Mouse (Mus musculus): ENCODE data around the gene Ldlrad1. TPM values are rescaled to one million over a fixed set of nuclear protein-coding genes. Genes with fewer than 3 reads are reported as not detected.

Ldlrad1 gene
- not detected for polyA plus RNA-seq (2017; shearing (Covaris generic))

DNA sequence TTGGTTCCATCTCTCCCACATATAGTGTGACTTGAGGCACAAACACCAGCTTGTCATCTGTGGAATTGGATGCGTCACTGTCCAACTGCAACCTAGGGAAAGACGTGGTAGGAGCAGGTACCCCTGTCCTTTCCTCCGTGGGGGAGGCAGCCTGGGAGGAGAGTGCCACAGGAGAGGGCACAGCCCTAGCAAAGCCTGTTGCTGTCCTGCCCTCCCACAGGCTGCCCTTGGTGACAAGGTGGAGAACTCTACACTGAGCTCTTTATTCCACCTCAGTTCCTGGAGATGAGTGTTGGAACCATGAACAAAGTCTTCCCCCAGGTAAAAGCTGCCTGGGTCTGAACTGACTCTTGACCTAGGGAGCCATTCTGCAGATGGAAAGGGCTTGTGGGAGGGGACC, at the start of gene Ldlrad1:
Gene Ldlrad1 (plus strand): TSS at position 301 of the 400 bp plus-strand sequence.

DNA sequence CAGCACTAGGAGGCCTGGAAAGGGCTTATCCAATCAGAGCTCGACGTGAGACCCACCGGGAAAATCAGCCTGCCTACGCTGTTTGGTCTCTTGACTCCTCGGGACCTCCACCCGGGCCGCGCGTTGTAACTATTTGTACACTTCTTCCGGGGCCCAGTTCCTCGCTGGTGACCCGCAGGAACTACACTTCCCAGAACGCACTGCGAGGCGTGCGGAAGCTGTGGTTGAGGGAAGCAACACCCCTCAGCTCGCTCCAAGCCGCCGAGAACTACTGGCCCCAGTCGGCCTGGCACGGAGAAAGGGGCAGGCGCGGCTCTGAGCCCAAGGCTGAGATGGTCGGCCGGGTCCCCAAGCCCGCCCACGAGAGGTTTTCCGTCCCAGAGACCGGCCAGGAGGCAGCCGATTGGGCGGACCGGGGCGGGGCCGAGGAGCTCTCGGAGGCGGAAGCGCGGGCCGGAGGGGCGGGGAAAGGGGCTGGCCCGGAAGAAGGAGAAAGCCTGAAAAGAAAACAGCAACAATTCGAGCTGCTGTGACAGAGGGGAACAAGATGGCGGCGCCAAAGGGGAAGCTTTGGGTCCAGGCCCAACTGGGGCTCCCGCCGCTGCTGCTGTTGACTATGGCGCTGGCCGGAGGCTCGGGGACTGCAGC, 30.7 kb upstream of the Ldlrad1 start, which contains the start of gene Tmem59:
Gene Tmem59 (plus strand): TSS at position 218 of the 648 bp plus-strand sequence.

DNA sequence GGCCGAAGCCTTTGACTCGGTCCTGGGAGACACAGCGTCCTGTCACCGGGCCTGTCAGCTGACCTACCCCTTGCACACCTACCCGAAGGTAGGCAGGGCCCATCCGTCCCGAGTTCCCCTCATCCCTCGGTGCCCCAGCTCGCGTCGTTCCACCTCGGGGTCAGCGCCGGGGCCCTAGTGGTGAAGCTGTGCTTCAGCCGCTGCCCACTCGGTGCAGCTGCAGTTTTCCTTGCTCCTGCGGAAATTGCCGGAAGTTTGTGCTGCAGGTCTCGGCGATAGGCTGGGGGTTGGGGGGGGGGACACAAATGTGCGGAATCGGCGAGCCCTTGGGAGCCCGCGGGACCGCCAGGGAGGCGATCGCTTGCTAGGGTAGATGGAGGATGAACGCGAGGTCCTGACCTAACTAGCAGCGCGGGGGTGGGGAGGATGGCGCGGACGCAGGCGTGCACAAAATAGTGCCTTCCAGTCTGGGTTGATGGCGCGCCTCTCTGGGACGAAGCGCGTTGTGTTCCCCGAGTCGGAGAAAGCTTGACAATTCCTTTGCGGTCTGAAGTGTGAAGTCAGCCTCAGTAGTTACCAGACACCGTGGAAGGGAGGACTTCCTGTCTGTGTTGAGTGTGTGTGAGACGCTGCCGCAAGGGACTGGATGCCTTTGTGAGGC, 30.0 kb upstream of the Ldlrad1 start, which contains the start of gene Tceanc2:
Gene Tceanc2 (minus strand): TSS at position 287 of the 661 bp plus-strand sequence.

DNA sequence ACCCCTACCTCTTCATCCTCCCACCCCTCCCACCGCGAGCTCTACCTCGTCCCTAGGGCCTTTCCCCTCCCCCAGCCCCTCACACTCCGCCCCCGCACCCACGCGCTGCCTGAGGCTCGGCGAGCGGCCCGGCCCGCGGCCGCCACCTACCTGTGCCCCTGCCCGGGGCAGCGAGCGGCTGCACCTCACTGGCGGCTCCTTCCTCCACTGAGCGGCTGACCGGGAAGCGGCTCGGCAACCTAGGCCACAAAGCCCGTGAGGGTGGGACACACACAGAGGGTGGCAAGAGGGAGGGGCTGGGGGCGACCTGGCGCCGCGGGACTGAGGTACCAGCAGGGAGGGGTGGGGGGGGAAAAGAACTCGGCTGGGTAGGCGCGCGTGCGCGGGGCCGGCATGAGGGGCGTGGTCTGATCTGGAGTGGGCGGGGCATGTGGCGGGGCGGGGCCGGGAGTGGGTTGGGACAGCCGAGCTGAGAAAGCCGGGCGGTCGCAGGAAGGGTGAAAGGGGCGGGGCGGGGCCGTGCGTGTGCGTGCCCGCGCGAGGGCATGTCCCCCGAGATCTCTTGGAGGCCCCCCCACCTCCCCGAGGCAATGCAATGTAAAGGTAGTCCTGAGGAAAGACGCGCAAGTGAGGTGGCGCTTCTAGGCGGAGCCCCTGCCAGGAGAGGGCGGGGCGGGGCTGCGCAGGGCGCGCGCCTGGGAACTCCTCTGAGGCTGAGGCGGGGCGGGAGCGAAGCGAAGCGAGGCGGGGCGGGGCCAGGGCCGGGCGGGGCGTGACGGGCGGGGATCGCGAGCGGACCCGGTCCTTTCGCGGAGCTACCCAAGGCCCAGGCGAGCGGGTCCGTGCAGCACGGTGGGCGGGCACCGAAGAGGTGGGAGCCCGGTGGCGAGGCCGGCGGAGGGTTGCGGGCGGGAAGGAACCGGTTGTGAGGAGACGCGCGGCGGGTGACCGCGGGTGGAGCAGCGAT, 44.4 kb downstream of the Ldlrad1 start, which contains the start of the genes Lrrc42 and Hspb11:
Gene Lrrc42 (minus strand): TSS at position 408 of the 967 bp plus-strand sequence.
Gene Hspb11 (plus strand): TSS at position 469 of the 967 bp plus-strand sequence.

Other genes with a start within 250 kb of the Ldlrad1 start
- gene Mrpl37, start 142.3 kb upstream of the Ldlrad1 start, polyA plus RNA-seq (2017; shearing (Covaris generic)) = 54.3 TPM
- 11.6 TPM for gene Cyb5rl, start 142.2 kb upstream of the Ldlrad1 start, polyA plus RNA-seq (2017; shearing (Covaris generic))
- gene Cdcp2, start 112.3 kb upstream of the Ldlrad1 start, polyA plus RNA-seq (2017; shearing (Covaris generic)) = not detected
- 349 TPM for gene Tmem59, start 30.8 kb upstream of the Ldlrad1 start, polyA plus RNA-seq (2017; shearing (Covaris generic))
- gene Tceanc2, start 30.1 kb upstream of the Ldlrad1 start, polyA plus RNA-seq (2017; shearing (Covaris generic)) = 26.6 TPM
- gene Lrrc42, start 44.4 kb downstream of the Ldlrad1 start, polyA plus RNA-seq (2017; shearing (Covaris generic)) = 37.1 TPM
- 24.7 TPM for gene Hspb11, start 44.4 kb downstream of the Ldlrad1 start, polyA plus RNA-seq (2017; shearing (Covaris generic))
- not detected for gene Dio1, start 98.0 kb downstream of the Ldlrad1 start, polyA plus RNA-seq (2017; shearing (Covaris generic))
- 50.9 TPM for gene Yipf1, start 105.2 kb downstream of the Ldlrad1 start, polyA plus RNA-seq (2017; shearing (Covaris generic))
- gene Ndc1, start 158.6 kb downstream of the Ldlrad1 start, polyA plus RNA-seq (2017; shearing (Covaris generic)) = 11.8 TPM
- 0.29 TPM for gene Glis1, start 225.4 kb downstream of the Ldlrad1 start, polyA plus RNA-seq (2017; shearing (Covaris generic))

Data from naive thymus-derived CD4-positive, alpha-beta T cell, adult 5 months (primary cell).